Mouse (Mus musculus) limb, embryonic 14.5 days (tissue): ENCODE results near the gene Cyp39a1. TPM values are rescaled to one million over a fixed set of nuclear protein-coding genes. Genes with fewer than 3 reads are reported as not detected.

Experiments
- ATAC-seq: fragments of 200-750 bp; cut with Nextera tagmentation; 2 replicates; pipeline ENCODE4 v1.8.0; 2017; ENCODE audit warnings: low read depth, moderate number of reproducible peaks, moderate TSS enrichment; ENCODE audit not compliant: low FRiP score
- DNase-seq: peaks from one replicate; pipeline ENCODE4 v3.0.0-alpha.2; 2015; ENCODE audit warnings: low spot score
- H3K27ac ChIP-seq: fragments of 300-500 bp; sonication (generic); replicated peaks from 2 replicates; pipeline ENCODE4 v1.5.1; 2014; ENCODE audit warnings: low read depth, mild to moderate bottlenecking, low read length, moderate library complexity, mixed read lengths
- H3K27me3 ChIP-seq: fragments of 300-500 bp; sonication (generic); 2 replicates; pipeline ENCODE4 v1.6.1; 2014; ENCODE audit warnings: low read length, mixed read lengths; ENCODE audit not compliant: control insufficient read depth, insufficient read depth
- H3K36me3 ChIP-seq: fragments of 300-500 bp; sonication (generic); 2 replicates; pipeline ENCODE4 v1.6.1; 2014; ENCODE audit warnings: mild to moderate bottlenecking, low read length, moderate library complexity, mixed read lengths; ENCODE audit not compliant: control insufficient read depth, insufficient read depth
- H3K4me1 ChIP-seq: fragments of 300-500 bp; sonication (generic); 2 replicates; pipeline ENCODE4 v1.6.1; 2014; ENCODE audit warnings: antibody characterized with exemption, low read length, mixed read lengths; ENCODE audit not compliant: control insufficient read depth, insufficient read depth
- H3K4me2 ChIP-seq: fragments of 300-500 bp; sonication (generic); replicated peaks from 2 replicates; pipeline ENCODE4 v1.6.1; 2014; ENCODE audit warnings: low read depth, mild to moderate bottlenecking, low read length, moderate library complexity; ENCODE audit not compliant: severe bottlenecking
- H3K4me3 ChIP-seq: fragments of 300-500 bp; sonication (generic); replicated peaks from 2 replicates; pipeline ENCODE4 v1.5.1; 2014; ENCODE audit warnings: low read length
- H3K9ac ChIP-seq: fragments of 300-500 bp; sonication (generic); 2 replicates; pipeline ENCODE4 v1.6.1; 2014; ENCODE audit warnings: mild to moderate bottlenecking, low read depth, low read length, moderate library complexity; ENCODE audit not compliant: severe bottlenecking
- H3K9me3 ChIP-seq: fragments of 300-500 bp; sonication (generic); 2 replicates; pipeline ENCODE4 v1.6.1; 2016; ENCODE audit warnings: low read length; ENCODE audit not compliant: control insufficient read depth
- POLR2A ChIP-seq: fragments of 200-500 bp; IDR thresholded peaks from 2 replicates; pipeline ENCODE4 v1.8.0; 2012; ENCODE audit warnings: inconsistent platforms, mild to moderate bottlenecking, moderate library complexity, borderline replicate concordance; ENCODE audit not compliant: insufficient read depth, insufficient read length; ENCODE audit errors: extremely low read depth
- WGBS: fragments of 180-500 bp; shearing (Covaris S2); extraction: QIAGEN DNeasy Blood & Tissue Kit; methylation state at CpG from one replicate; pipeline ENCODE4 v1.1.7; 2014; 5-methylcytosine and 5-hydroxymethylcytosine counted together
- polyA plus RNA-seq, 2 experiments: library from polyadenylated mRNA; depleted of rRNA in 1 of 2; stranded (reverse) in 1 of 2; unstranded in 1 of 2; fragments of >200 nt; fragmentation: Nextera tagmentation in 1 of 2; extraction: Ambion mirVana in 1 of 2; gene quantifications; 2 replicates each; pipeline versions ENCODE4 v1.2.1 to v1.2.3; 2012 to 2014

Cyp39a1 gene
- polyA plus RNA-seq, 2 experiments: 7.0 to 21.6 TPM

GRCm38 (mm10) chr17:43677317-43677716 lies 10.1 kb downstream of the Cyp39a1 start:
- TF ChIP-seq POLR2A: no peak
- 27% methylated on average over 1 of the region's 1 CpGs for WGBS
- DNase-seq (no peak), ATAC-seq (no peak)
- H3K4me3 ChIP-seq: no peak overlapping the region
- no peak overlapping the region for H3K27ac ChIP-seq
- H3K27me3 ChIP-seq: no peaks in the 10 kb centered on the region
- no peak overlapping the region for H3K4me2 ChIP-seq
- H3K9ac ChIP-seq: no peak overlapping the region
- H3K36me3 ChIP-seq: peaks cover 15% of the 10 kb centered on the region
- H3K9me3 ChIP-seq: no peaks in the 10 kb centered on the region
- no peaks in the 10 kb centered on the region for H3K4me1 ChIP-seq

- 80% methylated on average over 7 of the region's 7 CpGs for WGBS
- ATAC-seq (no peak), DNase-seq (no peak)
- H3K4me2 ChIP-seq: no peak overlapping the region
- TF ChIP-seq POLR2A: no peak
- H3K4me1 ChIP-seq: no peaks in the 10 kb centered on the region
- no peak overlapping the region for H3K9ac ChIP-seq
- H3K9me3 ChIP-seq: no peaks in the 10 kb centered on the region
- no peak overlapping the region for H3K4me3 ChIP-seq
- no peak overlapping the region for H3K27ac ChIP-seq
- H3K27me3 ChIP-seq: no peaks in the 10 kb centered on the region
- H3K36me3 ChIP-seq: peaks cover 20% of the 10 kb centered on the region
Observed at GRCm38 (mm10) chr17:43684086-43684485, 16.9 kb downstream of the Cyp39a1 start.

- Histone ChIP-seq H3K27me3 (no peaks in the 10 kb centered on the region), H3K27ac (no peak overlapping the region), H3K36me3 (peaks cover 20% of the 10 kb centered on the region), H3K4me1 (no peaks in the 10 kb centered on the region), H3K9me3 (no peaks in the 10 kb centered on the region), H3K9ac (no peak overlapping the region), H3K4me3 (no peak overlapping the region), H3K4me2 (no peak overlapping the region)
- no peak for DNase-seq
- TF ChIP-seq POLR2A: no peak
- WGBS: 90% methylated on average over 5 of the region's 5 CpGs
- no peak for ATAC-seq
Observed at GRCm38 (mm10) chr17:43684638-43685037, 17.4 kb downstream of the Cyp39a1 start.

- H3K9me3 ChIP-seq: no peaks in the 10 kb centered on the region
- H3K27ac ChIP-seq: no peak overlapping the region
- no peak for ATAC-seq
- 85% methylated on average over 9 of the region's 9 CpGs for WGBS
- H3K36me3 ChIP-seq: peaks cover 13% of the 10 kb centered on the region
- no peak overlapping the region for H3K9ac ChIP-seq
- H3K4me3 ChIP-seq: no peak overlapping the region
- H3K4me2 ChIP-seq: no peak overlapping the region
- TF ChIP-seq POLR2A: no peak
- H3K27me3 ChIP-seq: no peaks in the 10 kb centered on the region
- DNase-seq: no peak
- no peaks in the 10 kb centered on the region for H3K4me1 ChIP-seq
Observed at GRCm38 (mm10) chr17:43689591-43689990, 22.4 kb downstream of the Cyp39a1 start.

GRCm38 (mm10) chr17:43698997-43699649 lies 31.9 kb downstream of the Cyp39a1 start:
- DNase-seq (peak; percentile 70), ATAC-seq (no peak; the same call in 1 of the 2 replicates)
- Histone ChIP-seq H3K4me2 (no peak overlapping the region), H3K9me3 (no peaks in the 10 kb centered on the region), H3K4me1 (no peaks in the 10 kb centered on the region), H3K36me3 (peaks cover 4% of the 10 kb centered on the region), H3K9ac (no peak overlapping the region), H3K27ac (no peak overlapping the region), H3K27me3 (no peaks in the 10 kb centered on the region), H3K4me3 (no peak overlapping the region)
- 45% methylated on average over 14 of the region's 14 CpGs for WGBS
- no peak for TF ChIP-seq POLR2A
